Mouse (Mus musculus): ENCODE data around the gene Rpsa.
"Not testable (repeated sequence)": the region's sequence is repeated elsewhere in the genome, so short reads cannot be mapped to it uniquely, and the experiment has no call there.

Rpsa gene

DNA sequence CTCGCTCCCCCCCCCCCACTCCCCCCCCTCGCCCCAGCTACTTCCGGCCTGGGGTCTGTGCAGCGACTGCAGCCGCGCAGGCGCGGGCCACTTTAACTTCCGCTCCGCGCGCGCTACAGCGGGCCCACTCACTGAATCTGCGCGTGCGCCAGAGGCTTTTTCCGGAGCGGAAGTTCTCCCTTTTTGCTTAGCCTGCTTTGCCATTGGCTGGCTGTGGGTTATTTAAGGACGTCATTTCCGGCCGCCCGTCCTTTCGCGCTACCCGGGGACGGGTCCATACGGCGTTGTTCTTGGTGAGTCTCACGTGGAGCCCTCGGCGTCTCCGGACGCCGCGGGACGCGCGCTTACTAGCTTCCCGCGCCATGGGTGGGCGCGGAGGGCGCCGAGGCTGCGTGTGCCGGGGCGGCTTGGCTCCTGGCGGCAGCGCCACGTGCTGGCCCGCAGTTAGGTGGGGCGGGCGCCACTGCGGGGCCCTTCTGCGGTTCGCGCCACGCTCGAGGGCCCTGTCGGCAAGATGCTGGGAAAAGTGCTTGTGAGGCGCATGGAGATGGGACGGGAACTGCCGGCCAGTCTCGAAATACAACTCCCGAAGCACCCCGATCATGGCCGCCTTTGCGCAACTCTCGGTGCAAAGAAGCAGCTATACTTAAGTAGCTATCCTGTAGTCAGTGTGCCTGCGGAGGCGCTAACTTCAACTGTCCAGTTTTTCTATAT, at the start of gene Rpsa:
Gene Rpsa, plus strand, starts transcription at position 152 of the 714 bp plus-strand sequence.
- peak; percentile 95 to 97 for DNase-seq (ENCODE audit: low spot score in 2 of 2)

DNA sequence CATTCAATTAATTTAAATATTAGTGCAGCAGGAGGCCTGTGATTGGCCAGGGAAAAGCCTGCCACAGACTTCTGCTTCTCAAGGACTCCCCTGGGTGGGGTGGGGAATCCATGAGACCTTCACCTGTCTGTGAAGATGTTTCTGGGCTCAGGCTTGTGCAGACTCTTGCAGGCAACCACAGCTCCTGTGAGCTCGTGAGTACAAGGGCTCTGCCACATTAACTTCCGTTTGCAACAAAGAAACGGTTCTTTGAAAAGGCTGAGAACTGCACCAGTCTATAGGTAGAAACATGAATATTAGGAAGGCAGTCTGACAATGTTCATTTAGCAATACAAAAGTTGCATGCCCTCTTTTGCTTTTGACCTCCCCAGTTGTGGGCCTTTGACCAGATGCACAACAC, 49.2 kb upstream of the Rpsa start:
- no peak for DNase-seq (ENCODE audit: low spot score in 2 of 2)

DNA sequence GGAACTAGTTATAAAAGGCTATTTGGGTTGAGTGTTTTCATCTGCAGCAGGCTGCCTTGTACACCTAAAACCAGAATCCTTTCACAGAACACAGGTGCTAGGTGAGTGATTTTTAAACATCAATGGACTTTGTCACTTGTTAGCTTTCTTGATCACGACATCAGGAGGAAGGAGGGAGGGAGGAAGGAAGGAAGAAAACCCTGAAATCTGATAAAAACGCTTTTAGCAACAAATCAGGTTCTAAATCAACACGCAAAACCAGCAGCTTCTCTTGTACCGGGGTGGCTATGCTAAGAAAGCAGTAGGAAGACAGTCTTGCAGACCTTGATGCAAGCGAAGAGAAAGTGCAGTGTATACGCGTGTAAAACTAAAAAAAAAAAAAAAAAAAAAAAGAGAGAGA, 47.6 kb upstream of the Rpsa start:
- DNase-seq (ENCODE audit: low spot score in 2 of 2) = no peak

DNA sequence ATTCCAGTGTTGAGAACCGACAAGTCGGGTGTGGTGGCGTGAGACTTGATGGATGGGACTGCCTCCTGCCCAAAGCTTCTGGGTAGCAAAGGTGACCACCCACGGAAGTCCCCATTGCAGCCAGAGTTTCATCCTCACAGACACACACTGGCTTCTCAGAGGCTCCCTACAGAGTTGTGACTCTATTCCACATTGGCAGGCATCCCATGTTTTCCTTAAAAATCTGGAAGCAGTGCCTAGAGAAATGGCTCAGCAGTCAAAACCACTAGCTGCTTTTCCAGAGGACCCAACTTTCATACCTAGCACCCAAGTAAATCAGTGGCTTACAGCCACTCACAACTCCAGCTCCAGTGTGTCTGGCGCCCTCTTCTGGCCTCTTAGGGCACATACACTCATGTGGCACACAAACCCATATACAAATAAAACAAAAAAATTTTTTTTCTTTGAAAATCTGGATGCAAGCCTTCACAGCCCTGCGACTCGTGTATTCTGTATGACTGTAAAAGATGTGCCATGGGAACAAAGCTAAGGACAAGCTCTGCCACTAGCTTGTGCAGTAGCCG, 46.9 kb upstream of the Rpsa start:
- DNase-seq (ENCODE audit: low spot score in 2 of 2) = peak; percentile 44 to 55

DNA sequence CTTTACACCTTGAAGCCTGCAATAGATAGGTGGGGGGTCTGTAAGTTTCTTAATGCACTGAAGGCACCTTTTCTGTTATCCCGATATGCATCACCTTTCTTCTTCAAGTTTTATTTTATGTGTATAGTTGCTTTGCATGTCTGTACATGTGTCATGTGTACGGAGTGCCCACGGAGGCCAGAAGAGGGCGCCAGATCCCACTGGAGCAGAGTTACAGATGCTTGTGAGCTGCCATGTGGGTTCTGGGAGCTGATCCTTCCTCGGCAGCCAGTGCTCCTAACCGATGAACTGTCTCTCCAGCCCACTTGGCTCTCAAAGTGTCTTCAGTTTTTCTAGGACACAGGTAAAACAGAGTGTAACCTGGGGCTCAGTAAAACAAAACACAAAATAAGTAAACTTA, 46.2 kb upstream of the Rpsa start:
- DNase-seq (ENCODE audit: low spot score in 2 of 2) = no peak

DNA sequence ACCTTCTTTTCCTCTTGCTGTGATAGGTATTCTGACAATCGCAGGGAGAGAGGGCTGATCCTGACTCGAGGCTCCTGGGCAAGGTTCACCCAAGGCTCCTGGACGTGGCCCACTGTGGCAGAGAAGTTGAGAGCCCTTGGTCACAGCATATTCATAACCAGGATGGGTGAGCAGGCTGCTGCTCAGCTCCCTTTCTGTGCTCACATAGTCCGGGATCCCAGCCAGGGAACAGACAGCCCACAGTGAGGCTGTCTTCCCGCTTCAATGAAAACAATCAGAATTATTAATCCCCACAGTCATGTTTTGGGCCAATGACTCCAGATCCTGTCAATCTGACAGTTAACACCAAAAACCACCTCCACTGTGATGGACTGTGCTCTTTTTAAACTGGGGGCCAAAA, 45.5 kb upstream of the Rpsa start:
- peak in 1 of 2 experiments; percentile 14 for DNase-seq (ENCODE audit: low spot score in 2 of 2)

DNA sequence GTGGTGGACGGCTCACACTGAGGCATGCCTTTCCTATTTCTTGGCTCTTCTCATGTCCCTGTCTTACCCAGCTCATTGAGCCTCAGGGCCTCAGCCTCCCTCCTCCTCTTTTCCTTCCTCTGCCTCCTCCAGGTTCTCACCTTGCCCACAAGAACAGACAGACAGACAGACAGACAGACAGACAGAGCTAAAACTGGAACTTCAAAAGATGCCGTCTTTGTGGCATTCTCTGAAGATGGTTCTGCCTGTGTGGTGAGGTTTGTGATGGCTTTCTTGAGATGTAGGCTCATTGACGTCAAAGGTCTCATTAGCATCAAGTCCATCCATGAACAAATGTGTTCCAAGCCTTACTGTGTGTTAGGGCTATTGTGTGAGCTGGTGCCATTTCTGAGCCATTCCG, 44.8 kb upstream of the Rpsa start:
- DNase-seq (ENCODE audit: low spot score in 2 of 2) = no peak

DNA sequence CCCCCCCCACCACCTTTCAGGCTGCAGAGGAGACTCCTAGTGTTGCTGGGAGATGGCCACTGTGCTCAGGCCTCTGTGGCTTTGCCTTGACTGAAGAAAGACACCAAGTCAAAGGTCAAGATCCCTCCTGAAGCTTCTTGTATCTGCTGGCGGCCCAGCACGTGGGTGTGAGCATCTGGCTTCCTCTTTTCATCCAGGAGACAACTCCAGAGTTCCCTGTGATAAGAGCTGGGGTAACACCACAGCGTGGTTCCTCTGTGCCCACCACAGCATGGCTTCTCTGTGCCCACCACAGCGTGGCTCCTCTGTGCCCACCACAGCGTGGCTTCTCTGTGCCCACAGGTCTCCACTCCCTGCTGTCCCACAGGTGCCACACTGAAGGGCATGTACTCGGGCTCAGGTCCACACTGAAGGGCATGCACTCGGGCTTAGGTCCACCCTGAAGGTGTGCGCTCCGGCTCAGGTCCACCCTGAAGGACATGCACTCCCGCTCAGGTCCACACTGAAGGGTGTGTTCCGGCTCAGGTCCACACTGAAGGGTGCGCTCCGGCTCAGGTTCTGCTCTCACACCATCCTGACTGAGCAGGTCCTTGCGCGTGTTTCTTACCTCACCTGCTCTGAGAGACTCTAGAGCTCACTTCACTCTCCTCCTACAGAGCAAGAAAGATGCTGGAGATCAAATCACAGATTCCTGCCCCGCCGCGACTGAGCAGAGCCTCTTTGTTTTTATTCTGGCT, 44.2 kb upstream of the Rpsa start:
- DNase-seq (ENCODE audit: low spot score in 2 of 2) = no peak

DNA sequence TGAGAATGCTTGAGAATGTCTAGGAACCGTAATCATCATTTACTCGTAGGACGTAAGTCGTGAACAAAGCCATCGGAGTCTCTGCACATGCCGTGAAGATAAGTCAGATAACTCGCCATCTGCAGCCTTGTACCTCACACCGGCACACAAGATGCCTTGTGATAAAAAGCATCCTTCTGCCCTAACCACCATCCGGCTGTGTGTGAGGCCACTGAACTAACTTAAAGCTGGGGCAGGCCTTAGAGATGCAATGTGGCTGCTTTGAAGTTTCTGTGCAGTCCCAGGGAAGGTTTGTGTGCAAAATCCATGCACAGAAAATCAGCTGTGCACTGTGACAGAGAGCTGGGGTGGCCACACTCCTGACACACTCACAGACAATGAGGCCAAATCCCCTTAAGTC, 43.1 kb upstream of the Rpsa start:
- DNase-seq (ENCODE audit: low spot score in 2 of 2) = no peak

DNA sequence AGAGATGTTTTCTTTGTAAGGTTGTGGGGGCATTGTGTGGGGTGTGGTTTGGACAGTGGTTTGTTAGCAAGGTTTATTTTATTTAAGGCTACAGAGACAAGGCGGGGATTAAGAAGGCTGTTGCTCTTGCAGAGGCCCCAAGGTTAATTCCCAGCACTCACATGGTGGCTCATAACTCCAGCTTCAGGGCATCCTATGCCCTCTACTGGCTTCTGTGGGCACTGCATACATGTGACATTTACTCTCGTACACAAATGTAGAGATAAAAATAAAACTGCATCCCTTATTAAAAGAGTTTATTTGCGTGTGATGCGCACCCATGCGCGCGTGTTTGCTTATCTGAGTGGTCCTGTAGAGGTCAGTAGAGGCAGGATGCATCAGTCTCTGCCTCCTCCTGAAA, 38.4 kb upstream of the Rpsa start:
- DNase-seq (ENCODE audit: low spot score in 2 of 2) = no peak

DNA sequence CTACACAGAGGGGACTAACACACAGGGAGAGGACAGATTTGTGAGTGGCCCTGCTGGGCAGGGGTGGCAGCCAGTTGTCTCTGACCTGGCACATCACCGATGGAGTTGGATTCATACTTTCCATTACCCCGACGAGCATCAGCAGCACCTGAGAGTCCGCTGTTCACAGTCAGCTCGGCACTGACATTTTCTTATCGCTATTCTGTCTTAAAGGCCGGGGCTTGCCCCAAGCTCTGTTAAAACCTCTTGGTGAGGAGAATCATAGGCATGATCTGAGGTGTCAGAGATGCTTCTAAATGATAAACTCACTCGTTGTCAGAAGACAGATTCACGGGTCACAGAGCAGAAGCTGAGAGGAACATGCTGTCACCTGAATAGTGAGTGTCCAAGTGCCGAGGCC, 36.4 kb upstream of the Rpsa start:
- no peak for DNase-seq (ENCODE audit: low spot score in 2 of 2)

DNA sequence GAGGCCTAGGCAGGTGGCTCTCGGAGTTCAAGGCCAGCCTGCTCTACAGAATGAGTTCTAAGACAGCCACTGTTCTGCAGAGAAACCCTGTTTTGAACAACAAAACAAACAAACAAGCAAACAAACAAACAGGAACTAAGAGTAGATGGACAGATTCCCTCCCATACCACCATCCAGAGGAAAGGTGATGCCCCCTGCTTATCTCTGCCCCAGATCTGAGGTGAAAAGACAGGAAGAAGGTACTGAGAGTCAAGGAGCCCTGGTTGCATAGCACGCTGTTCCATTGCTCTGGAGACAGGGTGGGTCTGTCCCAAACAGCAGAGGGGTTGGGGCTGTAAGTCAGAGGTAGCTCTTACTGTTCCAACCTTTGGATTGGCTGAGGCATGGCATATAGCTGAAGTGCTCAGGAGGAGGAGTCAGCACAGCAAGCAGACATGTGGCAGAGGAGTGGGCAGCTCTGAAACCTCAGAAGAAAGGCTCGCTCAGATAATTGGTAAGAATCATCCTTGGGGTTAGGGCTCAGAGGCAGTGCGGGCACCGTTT, 35.7 kb upstream of the Rpsa start, which contains the start of gene Ccr8:
Gene Ccr8, plus strand, starts transcription at position 419 of the 543 bp plus-strand sequence.
- DNase-seq (ENCODE audit: low spot score in 2 of 2) = no peak

DNA sequence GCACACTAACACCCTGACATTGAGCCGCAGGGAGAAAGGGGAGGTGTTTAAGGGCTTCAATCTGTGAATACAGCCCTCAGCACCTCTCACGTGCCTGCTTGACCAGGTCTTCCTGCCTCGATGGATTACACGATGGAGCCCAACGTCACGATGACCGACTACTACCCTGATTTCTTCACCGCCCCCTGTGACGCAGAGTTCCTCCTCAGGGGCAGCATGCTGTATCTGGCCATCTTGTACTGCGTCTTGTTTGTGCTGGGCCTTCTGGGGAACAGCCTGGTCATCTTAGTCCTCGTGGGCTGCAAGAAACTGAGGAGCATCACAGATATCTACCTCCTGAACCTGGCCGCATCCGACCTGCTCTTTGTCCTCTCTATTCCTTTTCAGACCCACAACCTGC, 33.8 kb upstream of the Rpsa start:
- no peak for DNase-seq (ENCODE audit: low spot score in 2 of 2)

DNA sequence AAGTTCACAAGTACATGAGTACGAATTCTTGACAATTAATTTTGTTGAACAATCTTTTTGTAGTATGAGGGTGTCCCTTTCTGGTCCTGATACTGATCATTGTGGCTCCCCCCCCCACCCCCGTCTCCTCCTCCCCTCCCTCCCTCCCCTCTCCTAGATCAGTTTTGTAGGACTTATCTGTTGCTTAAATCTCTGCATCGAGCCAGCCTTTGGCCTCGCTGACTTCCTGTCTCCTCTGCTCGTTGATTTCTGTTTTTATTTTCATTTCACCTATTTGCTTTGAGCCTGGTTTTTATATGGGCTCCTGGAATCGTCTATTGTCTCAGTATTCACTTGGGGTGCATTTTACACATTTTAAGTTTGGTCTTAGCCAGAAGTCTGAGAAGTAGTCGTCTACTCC, 31.6 kb upstream of the Rpsa start:
- no peak for DNase-seq (ENCODE audit: low spot score in 2 of 2)

DNA sequence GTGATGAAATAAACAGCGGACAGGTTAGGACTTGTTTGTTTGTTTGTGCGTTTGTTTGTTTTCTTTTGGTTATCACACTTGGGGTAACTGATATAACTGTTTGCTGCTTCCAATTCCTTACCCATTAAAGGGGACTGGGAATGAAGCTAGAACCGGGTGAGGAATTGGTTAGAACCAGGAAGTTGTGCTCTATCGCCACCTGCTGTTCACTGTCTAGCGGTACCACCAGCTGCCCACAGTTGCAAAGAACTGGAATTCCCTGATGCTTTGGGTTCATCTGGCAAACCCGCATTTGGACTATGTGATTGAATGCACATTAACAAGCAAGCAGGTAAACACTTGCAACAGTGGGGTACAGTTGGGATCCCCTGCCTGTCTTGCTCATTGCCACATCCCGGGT, 28.8 kb upstream of the Rpsa start:
- peak; percentile 81 to 85 for DNase-seq (ENCODE audit: low spot score in 2 of 2)

DNA sequence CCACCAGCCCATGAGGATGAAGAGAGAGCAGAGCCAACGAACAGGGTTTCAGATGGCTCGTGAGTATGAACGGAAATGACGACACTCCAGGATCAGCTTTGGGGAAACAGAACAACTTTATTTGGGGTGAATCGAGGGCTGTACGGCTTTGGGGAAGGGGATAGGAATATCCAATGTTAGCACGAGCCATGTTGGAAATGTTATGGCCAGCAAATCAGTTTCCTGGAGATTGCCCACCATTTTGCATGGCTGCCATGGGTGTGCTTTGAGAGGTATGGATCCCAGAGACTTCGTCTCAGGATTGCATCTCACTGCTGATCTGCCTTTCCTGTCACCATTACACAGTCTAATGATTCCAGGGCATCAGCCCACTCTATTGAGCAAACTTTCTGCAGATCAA, 28.2 kb upstream of the Rpsa start:
- no peak for DNase-seq (ENCODE audit: low spot score in 2 of 2)

DNA sequence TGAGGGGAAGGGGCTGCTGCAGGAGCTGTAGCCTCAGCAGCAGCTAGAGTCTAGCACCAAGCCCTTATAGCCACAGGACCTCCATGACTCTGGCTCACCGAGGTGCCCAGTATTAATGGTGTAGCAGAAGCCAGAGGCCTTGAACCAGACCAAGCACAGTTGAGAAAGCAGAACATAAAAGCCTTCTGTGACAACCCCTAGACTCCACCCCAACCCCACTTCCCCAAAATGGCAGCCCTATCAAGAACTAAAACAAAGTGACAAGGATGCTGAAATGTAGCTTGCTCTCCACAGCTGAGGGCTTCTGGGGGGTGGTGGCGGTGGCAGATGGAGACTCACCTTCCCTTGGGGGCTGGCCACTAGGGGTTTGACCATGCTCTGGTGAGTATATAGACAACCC, 26.3 kb upstream of the Rpsa start:
- no peak for DNase-seq (ENCODE audit: low spot score in 2 of 2)

DNA sequence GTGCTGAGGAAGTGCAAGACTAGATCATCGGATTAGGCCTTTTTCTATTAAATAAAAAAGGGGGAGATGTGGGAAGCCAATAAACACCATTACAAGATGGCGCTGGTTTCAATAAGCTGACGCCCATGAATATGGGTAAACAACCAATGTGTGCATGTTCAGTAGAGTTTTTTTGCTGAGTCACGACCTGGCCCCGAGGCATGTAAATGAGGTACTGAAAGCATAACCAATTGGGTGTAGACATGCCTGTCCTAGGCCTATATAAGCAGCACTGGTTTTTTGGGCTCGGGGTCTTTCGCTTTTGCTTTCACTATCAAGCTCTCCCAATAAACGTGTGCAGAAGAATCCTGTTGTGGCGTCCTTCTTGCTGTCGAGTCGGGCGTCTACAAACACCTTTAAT, 18.5 kb upstream of the Rpsa start:
- DNase-seq (ENCODE audit: low spot score in 2 of 2) = not testable (repeated sequence)

DNA sequence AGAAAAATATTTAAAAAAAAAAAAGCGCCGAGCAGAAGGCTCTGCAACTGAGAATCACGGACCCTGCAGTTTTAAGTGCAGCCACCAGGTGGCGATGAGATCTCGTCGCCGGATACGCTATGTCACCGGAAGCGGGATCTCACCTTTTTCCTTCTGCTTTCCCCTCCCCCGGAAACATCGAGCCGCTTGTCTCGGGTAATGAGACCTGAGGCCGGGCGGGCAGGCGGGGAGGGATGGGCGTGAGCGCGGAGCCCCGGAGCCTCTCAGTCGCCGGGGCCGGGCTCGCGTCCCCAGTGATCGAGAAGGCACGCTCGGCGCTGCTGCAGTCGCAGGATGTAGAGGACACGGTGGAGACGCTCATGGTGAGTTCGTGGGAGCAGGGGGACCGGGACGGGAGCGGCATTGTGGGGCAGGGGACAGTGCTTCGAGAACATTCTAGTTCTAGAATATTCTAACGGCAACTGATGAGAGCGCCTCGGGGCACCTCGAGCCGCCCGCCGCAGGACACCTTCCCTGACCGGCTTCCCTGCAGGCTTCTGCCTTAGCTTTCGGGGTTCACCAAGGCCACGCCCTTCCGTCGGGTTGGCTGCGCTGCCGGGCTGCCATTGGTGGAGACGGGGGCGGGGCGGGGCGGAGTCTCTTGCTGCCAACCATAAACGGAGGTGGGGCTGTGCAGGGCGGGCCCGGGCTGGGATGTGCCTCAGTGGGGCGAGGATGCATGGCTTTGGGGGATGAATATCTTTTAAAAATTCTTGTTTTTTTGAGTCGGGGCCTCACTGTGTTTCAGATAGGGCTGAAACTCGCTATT, 17.1 kb upstream of the Rpsa start, which contains the start of gene Slc25a38:
Gene Slc25a38, plus strand, starts transcription at position 164 of the 808 bp plus-strand sequence.
- peak; percentile 95 to 96 for DNase-seq (ENCODE audit: low spot score in 2 of 2)

DNA sequence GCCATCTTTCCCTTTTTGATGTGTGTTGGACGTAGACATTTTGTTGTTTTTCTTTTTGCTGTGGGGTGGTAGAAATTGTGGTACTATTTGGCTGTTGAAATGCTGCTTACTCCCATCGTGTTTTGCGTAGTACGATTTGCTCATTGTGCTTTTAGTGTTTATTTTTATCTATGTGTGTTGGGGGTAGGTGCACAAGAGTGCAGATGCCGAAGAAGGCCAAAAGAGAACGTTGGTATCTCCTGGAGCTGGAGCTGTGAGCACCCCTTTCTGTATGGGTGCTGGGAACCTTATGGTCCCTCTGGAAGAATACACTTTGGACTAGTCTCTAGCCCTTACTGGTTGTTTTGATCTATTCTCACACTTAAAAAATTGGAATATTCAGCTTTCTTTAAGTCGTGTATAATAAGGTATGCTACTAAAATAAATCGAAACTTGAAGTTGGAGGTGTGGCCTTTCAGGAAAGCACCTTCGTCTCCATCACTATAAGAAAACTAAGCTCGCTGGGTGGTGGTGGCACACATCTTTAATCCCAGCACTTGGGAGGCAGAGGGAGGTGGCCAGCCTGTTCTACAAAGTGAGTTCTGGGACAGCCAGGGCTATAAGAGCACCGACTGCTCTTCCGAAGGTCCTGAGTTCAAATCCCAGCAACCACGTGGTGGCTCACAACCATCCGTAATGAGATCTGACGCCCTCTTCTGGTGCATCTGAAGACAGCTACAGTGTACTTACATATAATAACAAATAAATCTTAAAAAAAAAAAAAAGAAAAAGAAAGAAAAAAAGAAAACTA, 16.1 kb upstream of the Rpsa start:
- DNase-seq (ENCODE audit: low spot score in 2 of 2) = no peak

DNA sequence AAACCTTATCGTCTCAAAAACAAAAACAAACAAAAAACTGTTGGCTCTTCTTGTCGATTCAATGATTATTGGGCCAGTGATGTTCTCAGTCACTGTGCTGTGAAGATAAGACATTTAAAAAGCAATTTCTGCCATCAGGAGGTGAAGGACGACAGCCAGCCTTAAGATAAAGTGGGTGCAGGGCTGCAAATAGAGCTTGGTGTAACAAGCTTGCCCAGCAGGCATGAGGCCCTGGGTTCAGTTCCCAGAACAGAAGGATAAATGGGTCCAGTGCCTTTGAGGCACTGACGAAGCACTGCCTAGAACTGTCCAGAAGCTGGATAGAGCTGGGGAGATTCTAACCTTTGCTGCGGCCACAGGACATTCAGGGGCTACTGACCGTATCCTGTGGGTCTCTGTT, 15.0 kb upstream of the Rpsa start:
- no peak for DNase-seq (ENCODE audit: low spot score in 2 of 2)

Data from right cerebral cortex, adult 2 months (tissue).